Mouse (Mus musculus): ENCODE results near the gene Pdgfa. TPM values are rescaled to one million over a fixed set of nuclear protein-coding genes. Genes with fewer than 3 reads are reported as not detected.

The Pdgfa gene
- polyA plus RNA-seq, 2 experiments: 34.0 to 83.4 TPM

- H3K4me3 ChIP-seq (replicated peaks; ENCODE audit: low read length): no peak overlapping the region
These were observed 23.7 kb downstream of the Pdgfa start for GRCm38 (mm10) chr5:138973480-138973879.

GRCm38 (mm10) chr5:138971405-138971804 lies 25.8 kb downstream of the Pdgfa start:
- H3K36me3 ChIP-seq (ENCODE audit: control insufficient read depth, insufficient read depth, low read length): peaks cover 4% of the 10 kb centered on the region; the same call in 1 of the 2 replicates
- H3K4me1 ChIP-seq (ENCODE audit: control insufficient read depth, insufficient read depth, low read length): peaks cover 4% of the 10 kb centered on the region
- no peak overlapping the region for H3K4me3 ChIP-seq (replicated peaks; ENCODE audit: low read length)
- no peak for ATAC-seq (ENCODE audit: low FRiP score, low read depth)
- H3K4me2 ChIP-seq (replicated peaks; ENCODE audit: low read depth, low read length, severe bottlenecking): no peak overlapping the region
- TF ChIP-seq POLR2A (IDR thresholded peaks at IDR 0.05; ENCODE audit: borderline replicate concordance, extremely low read depth, insufficient read depth, insufficient read length): no peak
- H3K27me3 ChIP-seq (ENCODE audit: control insufficient read depth, insufficient read depth, low read length): no peaks in the 10 kb centered on the region
- no peaks in the 10 kb centered on the region for H3K9me3 ChIP-seq (ENCODE audit: control insufficient read depth, low read length)
- no peak overlapping the region for H3K27ac ChIP-seq (replicated peaks; ENCODE audit: low read depth, low read length)
- no peak for DNase-seq (ENCODE audit: low spot score)
- 77% methylated on average over 9 of the region's 9 CpGs for WGBS
- no peak overlapping the region for H3K9ac ChIP-seq (ENCODE audit: low read depth, low read length, severe bottlenecking)

More at GRCm38 (mm10) chr5:138973480-138973879, 23.7 kb downstream of the Pdgfa start:
- DNase-seq (ENCODE audit: low spot score) (no peak), ATAC-seq (ENCODE audit: low FRiP score, low read depth) (no peak)
- Histone ChIP-seq H3K27me3 (ENCODE audit: control insufficient read depth, insufficient read depth, low read length) (no peaks in the 10 kb centered on the region), H3K4me2 (replicated peaks; ENCODE audit: low read depth, low read length, severe bottlenecking) (no peak overlapping the region), H3K4me1 (ENCODE audit: control insufficient read depth, insufficient read depth, low read length) (peaks cover 4% of the 10 kb centered on the region; the same call in 1 of the 2 replicates), H3K9ac (ENCODE audit: low read depth, low read length, severe bottlenecking) (no peak overlapping the region), H3K27ac (replicated peaks; ENCODE audit: low read depth, low read length) (no peak overlapping the region), H3K36me3 (ENCODE audit: control insufficient read depth, insufficient read depth, low read length) (peaks cover 11% of the 10 kb centered on the region; the same call in 1 of the 2 replicates), H3K9me3 (ENCODE audit: control insufficient read depth, low read length) (no peaks in the 10 kb centered on the region)
- TF ChIP-seq POLR2A (IDR thresholded peaks at IDR 0.05; ENCODE audit: borderline replicate concordance, extremely low read depth, insufficient read depth, insufficient read length): no peak
- WGBS: 70% methylated on average over 6 of the region's 6 CpGs

- TF ChIP-seq POLR2A (IDR thresholded peaks at IDR 0.05; ENCODE audit: borderline replicate concordance, extremely low read depth, insufficient read depth, insufficient read length): no peak
- no peak overlapping the region for H3K9ac ChIP-seq (ENCODE audit: low read depth, low read length, severe bottlenecking)
- peak overlapping the region; percentile 11; the same call in 1 of the 2 replicates for H3K27ac ChIP-seq (replicated peaks; ENCODE audit: low read depth, low read length)
- 47% methylated on average over 7 of the region's 7 CpGs for WGBS
- H3K36me3 ChIP-seq (ENCODE audit: control insufficient read depth, insufficient read depth, low read length): no peaks in the 10 kb centered on the region; the same call in 1 of the 2 replicates
- peak; percentile 14; the same call in 1 of the 2 replicates for ATAC-seq (ENCODE audit: low FRiP score, low read depth)
- peak; percentile 32 for DNase-seq (ENCODE audit: low spot score)
- H3K4me2 ChIP-seq (replicated peaks; ENCODE audit: low read depth, low read length, severe bottlenecking): no peak overlapping the region
- H3K27me3 ChIP-seq (ENCODE audit: control insufficient read depth, insufficient read depth, low read length): no peaks in the 10 kb centered on the region
- no peak overlapping the region for H3K4me3 ChIP-seq (replicated peaks; ENCODE audit: low read length)
- H3K4me1 ChIP-seq (ENCODE audit: control insufficient read depth, insufficient read depth, low read length): peaks cover 12% of the 10 kb centered on the region
- no peaks in the 10 kb centered on the region for H3K9me3 ChIP-seq (ENCODE audit: control insufficient read depth, low read length)
These were observed 27.1 kb downstream of the Pdgfa start for GRCm38 (mm10) chr5:138970056-138970490.

- no peaks in the 10 kb centered on the region for H3K27me3 ChIP-seq (ENCODE audit: control insufficient read depth, insufficient read depth, low read length)
- TF ChIP-seq POLR2A (IDR thresholded peaks at IDR 0.05; ENCODE audit: borderline replicate concordance, extremely low read depth, insufficient read depth, insufficient read length): no peak
- peaks cover 12% of the 10 kb centered on the region for H3K4me1 ChIP-seq (ENCODE audit: control insufficient read depth, insufficient read depth, low read length)
- 37% methylated on average over 6 of the region's 7 CpGs for WGBS
- H3K36me3 ChIP-seq (ENCODE audit: control insufficient read depth, insufficient read depth, low read length): no peaks in the 10 kb centered on the region
- peak overlapping the region; percentile 7; the same call in 1 of the 2 replicates for H3K9ac ChIP-seq (ENCODE audit: low read depth, low read length, severe bottlenecking)
- H3K27ac ChIP-seq (replicated peaks; ENCODE audit: low read depth, low read length): no peak overlapping the region
- DNase-seq (ENCODE audit: low spot score) (no peak), ATAC-seq (ENCODE audit: low FRiP score, low read depth) (0 out of 2 replicates have a peak, but pooled peaks have one; percentile 30)
- no peaks in the 10 kb centered on the region for H3K9me3 ChIP-seq (ENCODE audit: control insufficient read depth, low read length)
- no peak overlapping the region for H3K4me3 ChIP-seq (replicated peaks; ENCODE audit: low read length)
- H3K4me2 ChIP-seq (replicated peaks; ENCODE audit: low read depth, low read length, severe bottlenecking): no peak overlapping the region
These were observed 31.0 kb downstream of the Pdgfa start for GRCm38 (mm10) chr5:138966033-138966724.

- Histone ChIP-seq H3K4me3 (replicated peaks; ENCODE audit: low read length) (no peak overlapping the region), H3K4me2 (replicated peaks; ENCODE audit: low read depth, low read length, severe bottlenecking) (no peak overlapping the region), H3K27me3 (ENCODE audit: control insufficient read depth, insufficient read depth, low read length) (no peaks in the 10 kb centered on the region), H3K36me3 (ENCODE audit: control insufficient read depth, insufficient read depth, low read length) (no peaks in the 10 kb centered on the region), H3K9ac (ENCODE audit: low read depth, low read length, severe bottlenecking) (peak overlapping the region; percentile 7; the same call in 1 of the 2 replicates), H3K27ac (replicated peaks; ENCODE audit: low read depth, low read length) (no peak overlapping the region), H3K4me1 (ENCODE audit: control insufficient read depth, insufficient read depth, low read length) (peaks cover 12% of the 10 kb centered on the region), H3K9me3 (ENCODE audit: control insufficient read depth, low read length) (no peaks in the 10 kb centered on the region)
- WGBS: 72% methylated on average over 2 of the region's 2 CpGs
- no peak for ATAC-seq (ENCODE audit: low FRiP score, low read depth)
- TF ChIP-seq POLR2A (IDR thresholded peaks at IDR 0.05; ENCODE audit: borderline replicate concordance, extremely low read depth, insufficient read depth, insufficient read length): no peak
- no peak for DNase-seq (ENCODE audit: low spot score)
These were observed 31.6 kb downstream of the Pdgfa start for GRCm38 (mm10) chr5:138965590-138965989.
